Mouse (Mus musculus) monocyte, adult 5-6 weeks (primary cell): ENCODE measurements around the gene Tescl. TPM values are rescaled to one million over a fixed set of nuclear protein-coding genes. Genes with fewer than 3 reads are reported as not detected.

ENCODE experiments used
- ATAC-seq: fragments of 153-309, 156-312 bp; replicated peaks from 2 replicates; pipeline ENCODE4 v1.8.0; 2017; ENCODE audit warnings: mild to moderate bottlenecking; ENCODE audit not compliant: low TSS enrichment, insufficient number of reproducible peaks, severe bottlenecking, poor library complexity, low FRiP score
- total RNA-seq: library from RNA; stranded (forward); fragments of 200-1000, 200-491, 200-594 nt; gene quantifications from 3 replicates; pipeline ENCODE4 v1.2.3, GENCODE M21; 2017

Tescl gene
- total RNA-seq, 1 experiment from 2014 or later = 2.3 TPM

GRCm38 (mm10) chr7:24316567-24317092 lies 17.1 kb downstream of the Tescl start, which contains the start of gene Zfp94:
Gene Zfp94, minus strand, starts transcription at chr7:24316666.
- ATAC-seq = peak; percentile 94

GRCm38 (mm10) chr7:24315726-24316566 lies 17.8 kb downstream of the Tescl start:
- ATAC-seq = no peak; the same call in 1 of the 2 replicates

- ATAC-seq = no peak
Measured at GRCm38 (mm10) chr7:24300771-24301282, 32.9 kb downstream of the Tescl start, which contains the start of gene Zfp61. Gene Zfp61, minus strand, starts transcription at chr7:24301232.

- no peak for ATAC-seq
Measured at GRCm38 (mm10) chr7:24299823-24300481, 33.8 kb downstream of the Tescl start.

- ATAC-seq = peak; percentile 88
Measured at GRCm38 (mm10) chr7:24298973-24299708, 34.6 kb downstream of the Tescl start.

- ATAC-seq = no peak
Measured at GRCm38 (mm10) chr7:24298635-24298972, 35.1 kb downstream of the Tescl start.

- no peak for ATAC-seq
Measured at GRCm38 (mm10) chr7:24297361-24298095, 36.2 kb downstream of the Tescl start.

GRCm38 (mm10) chr7:24296386-24296785 lies 37.4 kb downstream of the Tescl start:
- ATAC-seq = no peak

GRCm38 (mm10) chr7:24295376-24295775 lies 38.4 kb downstream of the Tescl start:
- ATAC-seq = no peak

GRCm38 (mm10) chr7:24294763-24295162 lies 39.0 kb downstream of the Tescl start:
- no peak for ATAC-seq

- ATAC-seq = no peak
Measured at GRCm38 (mm10) chr7:24293061-24293851, 40.5 kb downstream of the Tescl start.

- no peak for ATAC-seq
Measured at GRCm38 (mm10) chr7:24291387-24292090, 42.2 kb downstream of the Tescl start.

- ATAC-seq = no peak
Measured at GRCm38 (mm10) chr7:24290106-24290693, 43.5 kb downstream of the Tescl start.

GRCm38 (mm10) chr7:24288512-24288911 lies 45.2 kb downstream of the Tescl start:
- no peak for ATAC-seq

GRCm38 (mm10) chr7:24287670-24288069 lies 46.1 kb downstream of the Tescl start:
- ATAC-seq = no peak

GRCm38 (mm10) chr7:24286916-24287315 lies 46.8 kb downstream of the Tescl start:
- no peak for ATAC-seq

GRCm38 (mm10) chr7:24286090-24286489 lies 47.6 kb downstream of the Tescl start:
- ATAC-seq = no peak
